Mouse (Mus musculus) heart, embryonic 12.5 days (tissue): ENCODE measurements around the gene Olfr1373. TPM values are rescaled to one million over a fixed set of nuclear protein-coding genes. Genes with fewer than 3 reads are reported as not detected.
"Not testable (repeated sequence)": the region's sequence is repeated elsewhere in the genome, so short reads cannot be mapped to it uniquely, and the experiment has no call there.

Experiments
- ATAC-seq: fragments of 200-750 bp; cut with Nextera tagmentation; 2 replicates; pipeline ENCODE4 v1.8.0; 2017; ENCODE audit warnings: moderate TSS enrichment, moderate library complexity; ENCODE audit not compliant: insufficient number of reproducible peaks, low FRiP score
- H3K27ac ChIP-seq: fragments of 300-500 bp; sonication (generic); 2 replicates; pipeline ENCODE4 v1.5.1; 2016; ENCODE audit warnings: mild to moderate bottlenecking, moderate library complexity; ENCODE audit not compliant: poor library complexity, severe bottlenecking
- H3K27me3 ChIP-seq: fragments of 300-500 bp; sonication (generic); replicated peaks from 2 replicates; pipeline ENCODE4 v1.6.1; 2016; ENCODE audit warnings: mild to moderate bottlenecking, moderate library complexity
- H3K36me3 ChIP-seq: fragments of 300-500 bp; sonication (generic); 2 replicates; pipeline ENCODE4 v1.6.1; 2016; ENCODE audit warnings: mild to moderate bottlenecking, moderate library complexity
- H3K4me1 ChIP-seq: fragments of 300-500 bp; sonication (generic); replicated peaks from 2 replicates; pipeline ENCODE4 v1.6.1; 2016; ENCODE audit warnings: mild to moderate bottlenecking
- H3K4me2 ChIP-seq: fragments of 300-500 bp; sonication (generic); 2 replicates; pipeline ENCODE4 v1.6.1; 2016; ENCODE audit warnings: mild to moderate bottlenecking, moderate library complexity
- H3K4me3 ChIP-seq: fragments of 300-500 bp; sonication (generic); 2 replicates; pipeline ENCODE4 v1.5.1; 2016; ENCODE audit warnings: mild to moderate bottlenecking
- H3K9ac ChIP-seq: fragments of 300-500 bp; sonication (generic); 2 replicates; pipeline ENCODE4 v1.6.1; 2016; ENCODE audit warnings: mild to moderate bottlenecking, moderate library complexity
- H3K9me3 ChIP-seq: fragments of 300-500 bp; sonication (generic); replicated peaks from 2 replicates; pipeline ENCODE4 v1.6.1; 2016; ENCODE audit warnings: mild to moderate bottlenecking, moderate library complexity
- WGBS: fragments of 180-500 bp; shearing (Covaris S2); methylation state at CpG from one replicate; pipeline ENCODE4 v1.1.7; 2016; 5-methylcytosine and 5-hydroxymethylcytosine counted together
- polyA plus RNA-seq: library from polyadenylated mRNA; unstranded; fragments of >200 nt; fragmentation: Nextera tagmentation; extraction: Ambion mirVana; gene quantifications from 2 replicates; pipeline ENCODE4 v1.2.1, GENCODE M21; 2016

Olfr1373 gene
- polyA plus RNA-seq, 1 experiment from 2014 or later: not detected

DNA sequence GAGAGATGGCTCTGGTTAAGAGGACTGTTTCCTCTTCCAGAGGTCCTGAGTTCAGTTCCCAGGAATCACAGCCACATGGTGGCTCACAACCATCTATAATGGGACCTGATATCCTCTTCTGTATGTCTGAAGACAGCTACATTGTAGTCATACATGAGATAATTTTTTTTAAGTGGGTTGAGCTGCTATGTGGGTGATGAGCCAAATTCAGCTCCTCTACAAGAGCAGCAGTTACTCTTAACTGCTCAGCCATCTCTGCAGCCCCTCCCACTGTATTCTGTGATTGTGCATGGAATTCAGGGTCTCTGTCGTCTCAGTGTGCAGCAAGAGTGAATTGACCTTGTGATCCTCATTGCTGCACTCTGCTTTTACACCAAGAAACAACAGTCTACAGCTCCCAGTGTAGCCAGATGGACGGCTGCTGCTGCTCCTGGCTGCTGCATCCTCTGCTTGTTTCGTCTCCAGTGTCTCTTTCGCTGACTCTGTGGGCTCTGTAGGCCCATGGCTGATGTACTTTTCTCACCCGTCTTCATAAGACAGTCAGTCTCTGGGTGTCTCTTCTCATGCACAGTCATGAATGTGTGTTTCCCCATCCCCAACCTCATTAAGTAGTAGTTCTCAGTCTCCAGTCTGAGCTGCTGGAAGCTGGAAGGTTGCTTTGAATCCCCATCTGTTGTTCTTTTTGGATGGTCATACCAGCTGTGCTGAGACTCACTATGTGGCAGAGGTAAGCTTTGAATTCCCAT lies 16.8 kb downstream of the Olfr1373 start:
- Histone ChIP-seq H3K27ac (no peak overlapping the region), H3K27me3 (no peaks in the 10 kb centered on the region), H3K4me2 (no peak overlapping the region), H3K9me3 (no peaks in the 10 kb centered on the region), H3K4me1 (peaks cover 25% of the 10 kb centered on the region), H3K9ac (no peak overlapping the region), H3K36me3 (peaks cover 31% of the 10 kb centered on the region), H3K4me3 (no peak overlapping the region)
- ATAC-seq: no peak
- 68% methylated on average over 5 of the region's 5 CpGs for WGBS

DNA sequence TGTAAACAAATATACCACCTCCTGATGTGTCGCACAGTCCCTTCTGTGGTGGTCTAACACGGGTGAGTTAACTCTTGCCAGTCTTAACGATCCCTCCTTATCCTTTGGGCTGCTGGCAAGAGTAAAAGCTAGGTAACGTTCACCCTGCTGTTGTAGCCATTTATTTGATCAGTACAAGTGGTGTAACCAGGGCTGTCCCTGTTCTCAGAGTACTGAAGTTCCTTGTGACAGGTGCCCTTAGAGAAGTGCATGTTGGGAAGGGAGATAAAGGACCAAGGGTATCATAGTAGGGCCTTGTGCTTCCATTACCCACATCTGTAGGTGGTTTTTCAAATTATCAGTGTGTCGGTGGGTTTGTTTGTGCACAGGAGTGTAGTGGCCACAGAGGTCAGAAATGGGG lies 17.6 kb downstream of the Olfr1373 start:
- no peak overlapping the region for H3K9ac ChIP-seq
- H3K9me3 ChIP-seq: no peaks in the 10 kb centered on the region
- no peak overlapping the region for H3K27ac ChIP-seq
- H3K36me3 ChIP-seq: peaks cover 36% of the 10 kb centered on the region
- H3K4me1 ChIP-seq: peaks cover 25% of the 10 kb centered on the region
- 75% methylated on average over 5 of the region's 5 CpGs for WGBS
- H3K27me3 ChIP-seq: no peaks in the 10 kb centered on the region
- no peak overlapping the region for H3K4me2 ChIP-seq
- H3K4me3 ChIP-seq: no peak overlapping the region
- no peak for ATAC-seq

DNA sequence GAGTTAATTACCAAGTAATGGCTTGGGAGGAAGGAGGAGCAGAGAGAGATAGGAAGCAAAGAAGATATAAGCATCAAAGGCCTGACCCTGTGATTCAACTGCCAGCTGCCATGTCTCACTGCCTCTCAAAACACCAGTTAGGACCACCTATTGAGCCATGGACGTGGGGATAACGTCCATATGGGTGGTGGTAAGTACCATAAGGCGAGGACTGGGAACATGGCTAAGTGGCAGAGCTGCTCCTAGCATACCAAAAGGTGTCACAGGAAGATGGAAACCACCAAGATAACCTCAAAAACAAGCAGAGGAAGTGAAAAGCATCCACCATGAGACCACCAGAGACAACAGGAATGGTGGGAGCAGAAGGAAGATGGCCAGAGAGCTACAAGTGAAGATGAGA lies 18.2 kb downstream of the Olfr1373 start:
- H3K36me3 ChIP-seq: peaks cover 42% of the 10 kb centered on the region
- H3K27me3 ChIP-seq: no peaks in the 10 kb centered on the region
- H3K9me3 ChIP-seq: no peaks in the 10 kb centered on the region
- no peak overlapping the region for H3K4me2 ChIP-seq
- H3K27ac ChIP-seq: no peak overlapping the region
- H3K4me1 ChIP-seq: peaks cover 25% of the 10 kb centered on the region
- no peak overlapping the region for H3K9ac ChIP-seq
- 62% methylated on average over 3 of the region's 3 CpGs for WGBS
- H3K4me3 ChIP-seq: no peak overlapping the region
- no peak for ATAC-seq

DNA sequence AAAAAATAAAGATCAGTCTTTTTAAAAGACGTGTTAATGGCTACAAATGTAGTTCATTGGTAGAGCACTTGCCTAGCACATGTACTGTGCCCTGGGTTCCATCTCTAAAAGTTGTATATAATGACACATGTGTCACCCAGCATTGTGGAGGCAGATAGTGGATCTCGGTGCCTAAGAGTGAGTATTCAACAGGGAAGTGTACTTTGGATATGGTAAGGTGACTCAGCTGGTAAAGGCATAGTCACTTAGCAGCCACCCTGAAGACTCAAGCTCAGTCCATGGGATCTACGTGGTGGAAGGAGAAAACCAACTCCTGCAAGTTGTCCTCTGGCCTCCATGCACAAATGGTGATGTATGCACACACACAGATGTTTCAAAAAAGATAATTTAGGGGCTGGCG lies 20.9 kb downstream of the Olfr1373 start:
- no peak overlapping the region for H3K4me3 ChIP-seq
- no peak for ATAC-seq
- peaks cover 66% of the 10 kb centered on the region for H3K36me3 ChIP-seq
- peaks cover 15% of the 10 kb centered on the region for H3K4me1 ChIP-seq
- H3K27me3 ChIP-seq: no peaks in the 10 kb centered on the region
- H3K27ac ChIP-seq: no peak overlapping the region
- H3K9ac ChIP-seq: no peak overlapping the region
- no peaks in the 10 kb centered on the region for H3K9me3 ChIP-seq
- WGBS: 90% methylated on average over 4 of the region's 4 CpGs
- H3K4me2 ChIP-seq: no peak overlapping the region

DNA sequence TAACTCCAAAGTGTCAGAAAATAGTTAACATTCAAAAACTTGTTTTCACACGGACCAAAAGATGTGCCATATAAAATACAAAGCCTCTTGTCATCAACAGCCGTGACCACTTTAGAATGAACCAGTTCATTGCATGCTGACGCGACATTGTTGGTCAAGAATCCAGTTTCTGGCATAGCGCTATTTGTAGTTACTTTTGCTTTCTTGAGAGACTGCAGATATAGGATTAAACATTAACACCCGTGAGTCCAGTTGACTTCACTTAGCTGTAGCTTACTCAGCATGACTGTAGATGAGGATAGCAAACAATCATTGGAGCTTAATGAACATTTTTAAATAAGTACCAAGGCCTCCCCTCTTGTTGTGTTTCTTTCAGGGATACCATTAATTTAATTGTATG lies 23.3 kb downstream of the Olfr1373 start:
- Histone ChIP-seq H3K4me2 (no peak overlapping the region), H3K9ac (no peak overlapping the region), H3K4me3 (no peak overlapping the region), H3K27me3 (no peaks in the 10 kb centered on the region), H3K9me3 (no peaks in the 10 kb centered on the region), H3K27ac (no peak overlapping the region), H3K4me1 (no peaks in the 10 kb centered on the region), H3K36me3 (peaks cover 85% of the 10 kb centered on the region)
- WGBS: 92% methylated on average over 6 of the region's 6 CpGs
- no peak for ATAC-seq

DNA sequence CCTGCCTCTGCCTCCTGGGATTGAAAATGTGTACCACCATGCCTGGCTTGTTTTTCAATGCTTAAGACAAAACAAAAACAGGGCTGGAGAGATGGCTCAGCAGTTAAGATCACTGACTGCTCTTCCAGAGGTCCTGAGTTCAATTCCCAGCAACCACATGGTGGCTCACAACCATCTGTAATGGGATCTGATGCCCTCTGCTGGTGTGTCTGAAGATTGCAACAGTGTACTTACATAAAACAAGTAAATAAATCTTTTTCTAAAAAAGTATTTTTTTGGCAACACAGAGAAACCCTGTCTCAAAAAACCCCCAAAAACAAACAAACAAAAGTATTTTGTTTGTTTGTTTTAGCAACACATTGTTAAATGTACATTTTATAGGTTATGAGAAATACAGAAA lies 24.9 kb downstream of the Olfr1373 start:
- H3K9me3 ChIP-seq, H3K27ac ChIP-seq, H3K4me1 ChIP-seq, H3K27me3 ChIP-seq, H3K4me3 ChIP-seq, H3K9ac ChIP-seq, H3K4me2 ChIP-seq, ATAC-seq: not testable (repeated sequence)
- H3K36me3 ChIP-seq: peaks cover 93% of the 10 kb centered on the region

DNA sequence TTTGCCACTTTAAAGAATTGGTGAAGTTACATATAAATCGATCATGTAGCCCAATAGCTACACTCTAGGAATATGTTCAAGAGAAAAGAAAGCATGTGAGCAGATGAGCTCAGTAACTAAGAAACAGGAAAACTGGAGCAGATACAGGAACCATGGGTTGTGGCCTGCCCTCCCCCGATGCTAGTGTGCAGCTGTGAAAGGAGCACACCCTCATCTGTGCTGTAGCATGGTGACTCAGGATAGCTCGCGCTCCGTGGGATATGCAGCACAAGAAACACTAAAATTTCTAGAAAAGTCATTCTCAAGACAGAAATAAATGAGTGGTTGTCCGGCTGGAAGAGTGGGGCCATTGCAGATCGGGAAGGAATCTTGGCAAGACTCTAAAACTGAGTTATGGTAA lies 28.2 kb downstream of the Olfr1373 start:
- Histone ChIP-seq H3K4me1 (no peaks in the 10 kb centered on the region), H3K4me2 (no peak overlapping the region), H3K9me3 (no peaks in the 10 kb centered on the region), H3K4me3 (no peak overlapping the region), H3K27ac (no peak overlapping the region), H3K27me3 (no peaks in the 10 kb centered on the region), H3K9ac (no peak overlapping the region), H3K36me3 (peaks cover 81% of the 10 kb centered on the region)
- 94% methylated on average over 7 of the region's 7 CpGs for WGBS
- ATAC-seq: no peak

DNA sequence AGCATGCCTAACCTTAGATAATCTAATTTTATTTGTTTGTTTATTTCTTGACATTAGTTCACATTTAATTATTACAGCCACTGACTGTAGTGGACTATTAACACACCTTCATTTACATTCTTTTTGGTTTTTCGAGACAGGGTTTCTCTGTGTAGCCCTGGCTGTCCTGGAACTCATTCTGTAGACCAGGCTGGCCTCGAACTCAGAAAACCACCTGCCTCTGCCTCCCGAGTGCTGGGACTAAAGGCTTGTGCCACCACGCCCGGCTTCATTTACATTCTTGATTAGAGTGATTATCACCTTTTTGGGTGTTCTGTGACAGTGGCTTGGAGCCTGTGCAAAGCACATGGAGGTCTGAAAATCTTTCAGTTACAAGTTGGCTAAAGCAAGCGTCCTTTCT lies 29.2 kb downstream of the Olfr1373 start:
- H3K27ac ChIP-seq, H3K4me3 ChIP-seq, ATAC-seq, H3K4me1 ChIP-seq, H3K9me3 ChIP-seq, H3K4me2 ChIP-seq, H3K9ac ChIP-seq, H3K27me3 ChIP-seq: not testable (repeated sequence)
- WGBS: 82% methylated on average over 6 of the region's 6 CpGs
- peaks cover 71% of the 10 kb centered on the region for H3K36me3 ChIP-seq

DNA sequence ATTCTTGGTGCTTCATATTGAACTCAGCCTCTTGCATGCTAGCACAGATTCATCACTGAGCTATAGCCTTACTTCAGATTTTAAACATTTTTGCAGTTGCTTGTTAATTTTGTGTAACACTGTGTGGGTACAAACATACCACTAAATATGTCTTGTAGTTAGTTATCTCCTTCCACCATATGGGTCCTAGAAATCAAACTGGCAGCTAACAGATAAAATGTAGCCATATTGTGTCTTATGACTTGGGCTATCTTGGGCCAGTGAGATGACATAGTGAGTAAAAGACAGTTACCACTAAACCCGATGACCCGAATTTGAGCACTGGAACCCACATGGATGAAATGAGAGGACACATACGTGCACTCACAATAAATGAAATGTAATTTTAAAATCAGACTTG lies 29.8 kb downstream of the Olfr1373 start:
- Histone ChIP-seq H3K4me3 (no peak overlapping the region), H3K4me1 (no peaks in the 10 kb centered on the region), H3K9ac (no peak overlapping the region), H3K9me3 (no peaks in the 10 kb centered on the region), H3K36me3 (peaks cover 66% of the 10 kb centered on the region), H3K27me3 (no peaks in the 10 kb centered on the region), H3K4me2 (no peak overlapping the region), H3K27ac (no peak overlapping the region)
- ATAC-seq: no peak
- WGBS: 87% methylated on average over 3 of the region's 3 CpGs

DNA sequence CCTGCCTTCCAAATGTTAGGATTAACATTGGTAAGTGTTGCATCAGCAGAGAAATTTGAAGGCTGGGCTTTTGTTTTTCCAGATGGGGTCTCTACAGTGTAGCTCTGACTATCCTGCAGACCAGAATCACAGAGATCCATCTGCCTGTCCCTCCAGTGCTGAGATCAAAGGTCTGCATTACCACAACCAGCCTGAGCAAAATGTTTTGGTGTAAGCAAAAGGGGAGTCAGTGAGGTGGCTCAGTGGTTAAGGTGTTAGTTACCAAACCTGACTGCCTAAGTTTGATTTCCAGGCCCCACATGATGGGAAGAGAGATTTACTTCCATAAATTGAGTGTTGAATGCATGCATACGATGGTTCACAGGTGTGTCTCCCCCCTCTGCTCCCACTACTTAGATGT lies 35.9 kb downstream of the Olfr1373 start:
- ATAC-seq: no peak
- Histone ChIP-seq H3K27ac (no peak overlapping the region), H3K9me3 (no peaks in the 10 kb centered on the region), H3K36me3 (peaks cover 8% of the 10 kb centered on the region), H3K27me3 (no peaks in the 10 kb centered on the region), H3K4me1 (peaks cover 25% of the 10 kb centered on the region), H3K4me2 (no peak overlapping the region), H3K9ac (no peak overlapping the region), H3K4me3 (no peak overlapping the region)
- WGBS: 86% methylated on average over 1 of the region's 1 CpGs

DNA sequence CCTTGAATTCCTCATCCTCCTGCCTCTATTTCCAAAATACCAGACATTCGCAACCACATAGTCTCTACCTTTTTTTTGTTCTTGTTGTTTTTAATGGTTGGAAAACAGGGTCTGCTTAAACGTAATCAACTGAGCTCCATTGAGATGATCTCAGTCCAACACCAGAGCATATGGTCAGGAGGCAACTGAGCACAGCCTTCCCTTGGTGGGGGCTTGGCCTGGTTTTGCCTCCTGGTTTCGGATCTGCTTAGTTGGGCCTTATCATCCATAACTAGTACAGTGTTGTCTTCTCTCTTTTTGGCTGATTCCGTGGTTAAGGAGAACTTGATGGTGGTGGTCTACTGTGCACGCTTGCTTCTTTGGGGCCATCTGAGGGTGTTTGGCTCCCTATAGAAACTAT lies 36.5 kb downstream of the Olfr1373 start:
- 88% methylated on average over 5 of the region's 5 CpGs for WGBS
- no peak overlapping the region for H3K4me3 ChIP-seq
- H3K27me3 ChIP-seq: no peaks in the 10 kb centered on the region
- peaks cover 6% of the 10 kb centered on the region; the same call in 1 of the 2 replicates for H3K36me3 ChIP-seq
- peaks cover 29% of the 10 kb centered on the region for H3K4me1 ChIP-seq
- H3K9ac ChIP-seq: no peak overlapping the region
- ATAC-seq: no peak
- H3K4me2 ChIP-seq: no peak overlapping the region
- H3K9me3 ChIP-seq: no peaks in the 10 kb centered on the region
- no peak overlapping the region for H3K27ac ChIP-seq

DNA sequence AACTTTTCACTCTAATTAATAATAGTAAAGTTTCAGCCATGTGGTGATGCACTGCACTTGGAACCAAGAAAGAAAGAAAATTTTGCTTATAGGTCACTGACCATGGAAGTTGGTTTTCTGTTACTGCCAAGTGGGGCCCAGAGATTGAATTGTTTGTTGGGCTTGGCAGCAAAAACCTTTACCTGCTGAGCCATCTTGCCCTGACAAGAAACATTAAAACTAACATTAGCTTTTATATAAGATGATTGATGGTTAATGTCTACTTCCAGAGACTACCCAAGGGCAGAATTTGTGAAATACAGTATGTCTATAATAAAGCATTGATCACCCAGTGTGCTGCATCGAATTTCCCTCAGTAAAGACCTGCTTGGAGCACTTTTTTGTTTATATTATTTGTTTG lies 38.9 kb downstream of the Olfr1373 start:
- 95% methylated on average over 1 of the region's 1 CpGs for WGBS
- no peak overlapping the region for H3K27ac ChIP-seq
- peaks cover 46% of the 10 kb centered on the region for H3K4me1 ChIP-seq
- H3K9ac ChIP-seq: no peak overlapping the region
- no peak overlapping the region for H3K4me2 ChIP-seq
- H3K36me3 ChIP-seq: no peaks in the 10 kb centered on the region
- ATAC-seq: no peak
- no peaks in the 10 kb centered on the region for H3K27me3 ChIP-seq
- H3K4me3 ChIP-seq: no peak overlapping the region
- no peaks in the 10 kb centered on the region for H3K9me3 ChIP-seq
